Mouse (Mus musculus): ENCODE measurements at regions not wholly inside any gene's neighbourhood (a gene's known extent, or its start where the extent isn't known, plus 50 kb on each side); places are given as distances from the start of the nearest gene placed in this dataset.

DNA sequence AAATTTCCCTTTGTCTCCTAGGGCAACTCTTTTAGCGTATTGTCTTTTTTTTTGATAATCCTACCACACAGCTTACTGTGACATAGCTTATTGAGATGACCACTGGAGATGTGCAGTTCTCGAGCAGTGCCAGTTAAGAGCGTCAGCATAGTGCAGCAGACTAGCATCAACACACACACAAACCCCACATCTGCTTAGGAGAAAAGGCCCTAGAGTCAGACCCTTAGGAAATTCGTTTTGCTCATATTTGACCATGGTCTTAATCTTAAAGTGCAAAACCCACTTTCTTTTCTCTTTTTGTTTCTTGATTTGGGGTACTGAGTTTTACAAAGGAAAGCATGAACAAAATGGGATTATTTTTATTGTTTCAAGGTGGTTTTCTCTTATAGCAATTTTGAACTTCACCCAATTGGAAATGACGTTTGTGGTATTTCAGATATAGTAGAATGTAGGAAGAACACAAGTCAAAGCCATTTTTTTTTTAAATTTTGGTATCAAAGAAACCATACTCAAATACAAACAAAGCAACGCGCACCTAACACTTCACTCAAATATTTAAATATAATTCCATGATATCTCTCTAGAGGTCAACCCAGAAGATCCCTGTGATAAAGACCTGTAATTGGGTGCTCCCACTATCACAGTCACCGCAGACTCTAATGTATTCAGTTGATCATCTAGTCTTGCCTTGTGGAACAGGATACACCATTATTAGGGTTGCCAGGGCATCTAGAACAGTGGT lies 116.7 kb upstream of the Itga4 start (continued):
- TF ChIP-seq KAT2A (IDR thresholded peaks at IDR 0.05; ENCODE audit: insufficient replicate concordance, low read length), result 0 out of 2 replicates have a peak, but pooled peaks have one; percentile 49
- TF ChIP-seq MYC (IDR thresholded peaks at IDR 0.05; ENCODE audit: low read depth, low read length), result no peak
- TF ChIP-seq ETS1 (conservative IDR thresholded peaks at IDR 0.05; ENCODE audit: low read depth, low read length), result no peak
- TF ChIP-seq IRF4 (IDR thresholded peaks at IDR 0.05; ENCODE audit: low read depth, low read length), result peak; percentile 27; the same call in 1 of the 2 replicates
- TF ChIP-seq ZNF384 (IDR thresholded peaks at IDR 0.05; ENCODE audit: low read depth, low read length), result no peak
- peak; percentile 94 for TF ChIP-seq CHD1 (IDR thresholded peaks at IDR 0.05; ENCODE audit: low read depth, low read length)
- TF ChIP-seq SIN3A (IDR thresholded peaks at IDR 0.05; ENCODE audit: low read length), result peak; percentile 70; the same call in 1 of the 2 replicates

DNA sequence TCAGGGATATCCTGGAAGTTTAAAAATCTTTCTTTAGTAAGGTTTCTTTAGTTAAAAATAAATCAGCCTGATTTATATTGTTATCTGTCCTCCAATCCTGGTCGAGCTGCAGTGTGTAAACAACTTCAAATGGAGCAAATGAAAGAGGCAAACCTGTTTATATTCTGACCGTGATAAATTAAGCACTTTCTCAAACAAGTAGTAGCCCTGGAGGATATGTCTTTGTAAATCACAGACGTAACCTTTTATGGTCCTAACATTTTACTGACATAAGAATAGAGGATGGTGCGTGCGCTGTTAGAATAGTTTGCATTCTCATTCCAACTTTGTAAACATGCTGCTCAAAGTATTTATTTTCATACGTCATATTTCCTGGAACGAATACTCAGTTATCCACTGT lies 113.3 kb upstream of the Itga4 start:
- in situ Hi-C loops (cut with MboI; ENCODE audit: low pct_ligation_motif_present, low pct_unique_long_range_greater_than_20kb, low sequenced_read_pairs) (no loop called here), dilution Hi-C loops (cut with MboI; ENCODE audit: extremely low pct_ligation_motif_present, extremely low pct_unique_long_range_greater_than_20kb, low sequenced_read_pairs) (no loop called here)
- no peak overlapping the region for H3K4me3 ChIP-seq (replicated peaks in 1 of 3; ENCODE audit: low read depth in 2 of 3, low read length in 2 of 3, poor library complexity in 1 of 3)
- TF ChIP-seq JUND (conservative IDR thresholded peaks at IDR 0.05; ENCODE audit: low read depth, low read length) (no peak), E2F4 (IDR thresholded peaks at IDR 0.05; ENCODE audit: insufficient replicate concordance, low read depth, low read length) (no peak), MAZ (IDR thresholded peaks at IDR 0.05; ENCODE audit: low read depth, low read length) (no peak), EP300 (IDR thresholded peaks at IDR 0.05; ENCODE audit: low read length) (no peak), IRF4 (IDR thresholded peaks at IDR 0.05; ENCODE audit: low read depth, low read length) (no peak), CTCF (conservative IDR thresholded peaks at IDR 0.05 in 1 of 2, IDR thresholded peaks at IDR 0.05 in 1 of 2; ENCODE audit: low read depth in 2 of 2, low read length in 2 of 2) (no peak), USF1 (IDR thresholded peaks at IDR 0.05; ENCODE audit: low read depth, low read length) (no peak), POLR2AphosphoS2 (IDR thresholded peaks at IDR 0.05; ENCODE audit: low read depth, low read length) (no peak), JUN (IDR thresholded peaks at IDR 0.05; ENCODE audit: insufficient read depth, low read depth, low read length) (no peak), ETS1 (conservative IDR thresholded peaks at IDR 0.05; ENCODE audit: low read depth, low read length) (no peak), ZC3H11A (IDR thresholded peaks at IDR 0.05; ENCODE audit: low read depth, low read length) (no peak), UBTF (IDR thresholded peaks at IDR 0.05; ENCODE audit: low read depth, low read length) (no peak), CHD2 (IDR thresholded peaks at IDR 0.05; ENCODE audit: low read length) (no peak), TCF12 (IDR thresholded peaks at IDR 0.05; ENCODE audit: low read depth, low read length) (no peak), NRF1 (IDR thresholded peaks at IDR 0.05; ENCODE audit: low read depth, low read length) (no peak), HCFC1 (IDR thresholded peaks at IDR 0.05; ENCODE audit: low read depth, low read length) (no peak)
- no peak overlapping the region for H3K9ac ChIP-seq (ENCODE audit: insufficient read depth, low read depth)
- no peaks in the 10 kb centered on the region for H3K36me3 ChIP-seq (replicated peaks in 1 of 2; ENCODE audit: control insufficient read depth in 1 of 2, insufficient read depth in 1 of 2, low read length in 1 of 2)
- H3K9me3 ChIP-seq (replicated peaks; ENCODE audit: low read length), result no peaks in the 10 kb centered on the region
- H3K4me1 ChIP-seq (ENCODE audit: control insufficient read depth in 1 of 2, insufficient read depth in 2 of 2), result peaks cover 0 to 27% of the 10 kb centered on the region in 2 experiments; a peak in 2 of 4 replicates
- no peak for DNase-seq (ENCODE audit: extremely low read depth)
- no peak overlapping the region for H3K4me2 ChIP-seq (ENCODE audit: insufficient read depth, low read depth, poor library complexity, severe bottlenecking)
- H3K27ac ChIP-seq (ENCODE audit: insufficient read depth, low read depth), result no peak overlapping the region
- peaks cover 5% of the 10 kb centered on the region for H3K79me2 ChIP-seq (replicated peaks; ENCODE audit: control insufficient read depth, extremely low read depth, insufficient read depth, poor library complexity, severe bottlenecking)
- H3K27me3 ChIP-seq (replicated peaks), result no peaks in the 10 kb centered on the region
